Mouse (Mus musculus) frontal cortex, postnatal 36 days (tissue): ENCODE data around the gene Baz2a.
"Not testable (repeated sequence)": the region's sequence is repeated elsewhere in the genome, so short reads cannot be mapped to it uniquely, and the experiment has no call there.

Experiments used
- DNase-seq, 2 experiments: peaks; one replicate each; pipeline ENCODE4 v3.0.0; 2022; ENCODE audit warnings: low spot score in 2 of 2

Baz2a gene

DNA sequence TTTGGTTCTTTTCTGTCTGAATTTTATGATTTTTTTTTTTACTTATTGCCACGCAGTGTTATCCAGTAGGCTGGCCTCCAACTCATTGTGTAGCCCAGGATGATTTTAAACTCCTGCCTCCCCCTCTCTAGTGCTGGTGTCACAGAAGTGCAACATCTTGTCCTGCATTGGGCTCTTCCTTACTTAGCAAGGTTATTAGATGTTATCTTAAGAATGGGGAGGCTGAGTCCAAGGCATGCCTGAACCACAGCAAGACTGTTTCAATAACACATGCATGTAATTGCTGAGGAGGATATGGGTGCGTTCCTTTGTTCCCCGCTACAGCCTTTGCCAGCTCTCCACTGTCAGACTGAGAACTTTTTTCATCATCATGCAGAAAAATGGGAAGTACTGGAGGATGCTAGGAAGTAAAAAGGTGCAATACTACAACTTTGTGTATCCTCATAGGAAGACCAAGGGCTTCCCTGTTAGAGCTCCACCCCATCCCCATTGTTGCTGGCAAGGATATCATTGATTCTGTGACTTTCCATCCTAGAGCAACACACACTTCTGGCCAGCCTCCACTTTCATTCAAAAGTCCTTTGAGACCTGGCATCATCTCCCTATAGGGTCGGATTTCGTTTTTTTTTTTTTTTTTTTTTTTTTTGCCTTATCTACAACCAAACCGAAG is 9.4 kb upstream of the Baz2a start:
- DNase-seq, result no peak

DNA sequence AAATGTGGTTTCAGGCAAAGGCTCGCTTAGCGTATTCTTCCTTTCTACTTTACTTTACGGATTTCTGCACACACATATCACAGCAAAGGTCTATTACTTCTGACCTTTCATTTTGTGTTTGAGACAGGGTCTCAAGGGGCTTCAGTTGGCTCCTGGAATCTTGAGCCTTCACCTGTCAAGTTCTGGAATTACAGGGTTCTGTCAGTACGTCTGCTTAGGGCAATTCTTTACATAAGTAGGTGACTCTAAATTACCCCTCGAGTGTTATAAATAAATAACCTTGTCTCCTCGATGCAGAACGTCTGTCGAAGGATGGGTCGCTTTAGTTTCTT is 8.9 kb upstream of the Baz2a start:
- no peak for DNase-seq

DNA sequence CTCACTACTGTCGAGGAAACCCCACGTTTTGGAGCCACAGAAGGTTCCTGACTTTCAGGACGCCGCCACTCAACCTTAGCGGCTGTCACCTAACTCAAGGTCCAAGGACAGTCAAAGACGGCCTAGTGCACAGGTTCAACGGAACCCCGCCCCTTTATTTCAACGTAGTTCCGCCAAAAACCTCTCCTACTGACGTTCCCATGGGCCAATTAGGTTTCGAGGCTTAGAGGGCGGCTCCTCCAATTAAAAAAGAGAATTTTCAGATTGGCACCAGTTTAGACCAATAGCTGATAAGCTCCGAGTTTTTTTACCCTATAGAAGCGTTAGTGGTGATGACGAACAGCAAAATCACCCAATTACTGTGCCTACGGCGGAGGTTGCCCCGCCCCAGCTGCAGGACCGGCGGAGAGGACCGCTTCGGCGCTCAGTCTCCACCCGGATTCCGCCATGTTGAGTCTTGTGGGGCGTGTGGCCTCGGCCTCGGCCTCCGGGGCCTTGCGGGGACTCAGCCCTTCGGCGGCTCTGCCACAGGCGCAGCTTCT is 8.4 kb upstream of the Baz2a start, which contains the start of gene Atp5b:
Gene Atp5b (plus strand): TSS at position 394 of the 542 bp plus-strand sequence.
- peak; percentile 97 to 100 for DNase-seq

DNA sequence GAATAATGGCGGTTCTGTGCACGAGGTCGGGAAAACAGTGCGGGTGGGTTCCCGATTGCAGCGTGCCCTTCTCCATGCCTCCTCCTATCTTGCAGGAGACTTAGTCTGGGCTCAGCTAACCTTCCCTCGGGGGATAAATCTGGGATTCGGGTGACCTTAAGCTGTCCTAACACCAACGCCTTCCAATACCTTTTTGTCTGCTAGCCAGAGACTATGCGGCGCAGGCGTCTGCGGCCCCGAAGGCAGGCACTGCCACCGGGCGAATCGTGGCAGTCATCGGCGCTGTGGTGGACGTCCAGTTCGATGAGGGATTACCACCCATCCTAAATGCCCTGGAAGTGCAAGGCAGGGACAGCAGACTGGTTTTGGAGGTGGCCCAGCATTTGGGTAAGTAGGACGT is 7.7 kb upstream of the Baz2a start:
- DNase-seq, result peak in 1 of 2 experiments; percentile 35

DNA sequence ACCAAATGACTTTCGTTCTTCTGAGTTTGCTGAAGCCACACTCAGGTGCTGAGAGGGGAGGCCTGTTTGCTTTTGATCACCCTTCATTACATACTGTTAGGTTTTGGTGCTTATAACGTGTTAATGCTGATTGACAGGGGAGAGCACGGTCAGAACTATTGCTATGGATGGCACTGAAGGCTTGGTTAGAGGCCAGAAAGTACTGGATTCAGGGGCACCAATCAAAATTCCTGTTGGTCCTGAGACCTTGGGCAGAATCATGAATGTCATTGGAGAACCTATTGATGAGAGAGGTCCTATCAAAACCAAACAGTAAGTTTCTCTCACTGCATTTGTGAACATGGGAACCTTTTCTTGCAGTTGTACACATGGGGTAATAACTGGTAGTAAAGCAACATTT is 7.2 kb upstream of the Baz2a start:
- DNase-seq, result no peak

DNA sequence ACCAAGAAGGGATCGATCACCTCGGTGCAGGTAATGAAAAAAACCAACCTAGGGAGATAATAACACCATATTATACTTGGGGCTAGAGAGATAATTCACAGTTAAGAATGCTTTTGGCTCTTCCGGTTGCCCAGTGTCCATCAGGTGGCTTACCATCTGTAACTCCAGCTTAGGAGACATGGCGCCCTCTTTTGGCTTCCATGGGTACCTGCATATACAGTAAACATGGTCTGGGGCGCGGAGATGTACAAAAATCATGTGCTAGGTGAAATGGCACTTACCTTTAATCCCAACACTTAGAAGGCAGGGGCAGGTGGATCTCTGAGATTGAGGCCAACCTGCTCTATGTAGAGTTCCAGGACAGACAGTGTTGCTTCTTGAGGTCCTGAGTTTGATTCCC is 5.0 kb upstream of the Baz2a start:
- DNase-seq, result peak in 1 of 2 experiments; percentile 31

DNA sequence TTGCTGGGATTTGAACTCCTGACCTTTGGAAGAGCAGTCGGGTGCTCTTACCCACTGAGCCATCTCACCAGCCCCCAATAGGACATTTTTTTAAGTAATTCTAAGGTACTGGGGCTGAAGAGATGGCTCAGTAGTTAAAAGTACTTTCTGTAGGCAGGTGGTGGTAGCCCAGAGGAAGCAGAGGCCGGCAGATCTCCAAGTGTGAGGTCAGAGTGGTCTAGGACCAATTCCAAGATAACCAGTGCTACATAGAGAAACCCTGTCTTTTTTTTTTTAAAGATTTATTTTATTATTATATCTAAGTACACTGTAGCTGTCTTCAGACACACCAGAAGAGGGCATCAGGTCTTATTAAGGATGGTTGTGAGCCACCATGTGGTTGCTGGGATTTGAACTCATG is 4.2 kb upstream of the Baz2a start:
- DNase-seq, result not testable (repeated sequence)

DNA sequence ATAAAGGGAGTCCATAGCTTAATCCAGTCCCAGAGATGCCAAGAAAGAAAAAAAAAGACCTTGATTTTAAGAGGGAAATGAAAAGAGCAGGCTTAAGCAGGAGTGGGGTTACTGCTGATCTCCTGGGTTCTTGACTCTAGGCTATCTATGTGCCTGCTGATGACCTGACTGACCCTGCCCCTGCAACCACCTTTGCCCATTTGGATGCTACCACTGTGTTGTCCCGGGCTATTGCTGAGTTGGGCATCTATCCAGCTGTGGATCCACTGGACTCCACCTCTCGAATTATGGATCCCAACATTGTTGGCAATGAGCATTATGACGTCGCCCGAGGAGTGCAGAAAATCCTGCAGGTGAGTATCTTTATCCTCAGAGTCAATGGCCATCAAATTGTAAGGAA is 3.2 kb upstream of the Baz2a start:
- no peak for DNase-seq

DNA sequence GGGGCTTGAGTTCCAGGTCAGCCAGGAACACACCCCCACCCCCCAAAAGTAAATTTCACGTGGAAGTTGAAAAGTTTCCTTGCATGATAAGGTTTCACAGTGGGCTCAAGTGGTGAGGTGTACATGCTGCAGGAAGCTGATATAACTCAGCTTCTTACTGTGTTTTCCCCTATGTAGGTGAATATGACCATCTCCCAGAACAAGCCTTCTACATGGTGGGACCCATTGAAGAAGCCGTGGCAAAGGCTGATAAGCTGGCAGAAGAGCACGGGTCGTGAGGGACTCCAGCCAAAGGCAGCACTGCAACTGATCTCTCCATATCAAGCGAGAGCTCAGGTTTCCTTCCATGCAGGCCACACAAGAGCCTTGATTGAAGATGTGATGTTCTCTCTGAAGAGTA is 1.5 kb upstream of the Baz2a start:
- no peak for DNase-seq

DNA sequence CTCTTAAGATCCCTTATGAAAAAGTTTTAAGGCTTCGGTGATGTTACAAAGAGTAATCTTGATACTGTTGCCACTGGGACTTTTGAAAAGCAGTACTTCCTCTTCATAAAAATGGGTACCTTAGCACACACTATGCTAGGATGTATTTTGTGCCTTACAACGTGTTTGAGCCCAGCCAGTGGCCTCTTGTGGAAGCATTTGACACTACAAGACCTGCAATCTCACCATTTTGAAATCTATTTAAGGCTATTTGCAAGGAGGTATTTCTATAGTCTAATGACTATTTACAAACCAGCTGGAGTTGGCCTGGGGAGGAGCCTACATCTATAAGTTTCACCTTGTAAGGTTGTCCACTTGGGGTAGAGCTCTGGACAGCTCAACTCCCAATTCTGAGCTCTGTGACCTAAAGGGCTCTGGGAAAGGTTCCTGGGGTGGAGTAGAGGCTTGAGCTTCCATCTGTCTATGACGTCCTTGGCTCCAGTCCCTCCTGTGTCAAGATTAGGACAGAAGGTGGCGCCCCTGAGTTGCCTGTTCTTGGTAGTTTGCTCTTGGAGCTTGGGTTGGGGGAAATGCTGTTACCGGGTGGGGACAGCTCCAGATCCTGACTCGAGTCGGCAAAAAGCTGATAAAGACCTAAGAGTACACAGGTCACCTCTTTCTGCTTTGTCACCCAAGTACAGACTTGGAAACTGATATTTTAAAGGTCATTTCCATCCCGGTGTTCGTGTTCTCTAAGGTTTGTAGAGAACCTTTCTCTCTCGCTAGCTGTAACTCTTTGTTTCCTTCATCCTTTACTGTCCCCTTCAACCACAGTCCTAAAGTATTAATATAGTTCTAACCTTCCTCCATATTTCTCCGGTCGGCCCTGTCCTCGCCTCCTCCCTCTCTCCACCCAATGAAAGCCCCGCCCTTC is 470 bp upstream of the Baz2a start:
- peak; percentile 83 to 92 for DNase-seq

DNA sequence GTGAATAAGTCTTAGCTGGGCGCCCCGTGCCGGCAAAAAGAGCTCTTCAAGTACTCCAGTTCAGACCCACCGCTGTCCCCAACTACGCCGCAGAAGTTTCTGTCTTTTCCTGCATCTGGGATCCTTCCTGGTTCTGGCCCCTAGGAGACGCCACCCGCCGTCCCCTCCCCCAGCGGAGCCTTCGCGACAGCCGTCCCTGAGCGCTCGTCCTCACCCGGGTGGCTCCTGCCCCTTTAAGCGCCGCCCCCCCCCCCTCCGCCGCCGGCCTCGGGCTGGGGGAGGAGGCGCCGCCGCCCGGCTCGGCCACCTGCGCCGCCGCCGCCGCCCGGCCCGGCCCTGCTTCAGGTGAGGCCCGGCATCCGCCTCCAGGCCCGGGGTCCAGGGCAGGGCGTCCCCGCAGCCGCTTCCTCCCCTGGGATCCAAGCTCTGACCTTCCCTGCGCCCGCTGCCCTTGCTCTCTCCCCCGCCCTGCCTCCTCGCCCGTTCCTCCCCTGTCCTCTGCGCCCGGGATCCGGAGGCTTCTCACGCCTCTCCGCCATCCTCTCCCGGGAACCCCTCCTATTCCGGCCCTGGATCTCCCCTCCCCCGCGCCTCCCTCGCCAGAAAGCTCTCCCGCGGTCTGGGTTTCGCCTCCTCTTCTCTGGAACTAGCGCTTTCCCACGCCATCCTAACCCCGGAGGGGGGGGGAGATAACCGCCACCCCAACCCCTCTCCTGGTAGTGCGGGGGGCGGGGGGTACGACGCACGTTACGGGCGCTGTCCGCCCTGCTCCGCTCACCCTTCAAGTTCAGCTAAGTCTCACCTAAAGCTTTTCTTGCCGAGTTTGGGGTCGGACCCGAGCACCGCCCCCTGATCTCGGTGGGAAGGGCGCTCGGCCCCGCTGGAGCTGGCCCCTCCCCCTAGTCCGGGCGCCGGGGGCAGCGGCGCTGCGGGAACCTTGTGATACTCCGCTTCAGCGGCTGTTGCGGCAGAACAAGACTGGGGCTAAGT is 1.4 kb downstream of the Baz2a start:
- peak; percentile 70 to 72 for DNase-seq

DNA sequence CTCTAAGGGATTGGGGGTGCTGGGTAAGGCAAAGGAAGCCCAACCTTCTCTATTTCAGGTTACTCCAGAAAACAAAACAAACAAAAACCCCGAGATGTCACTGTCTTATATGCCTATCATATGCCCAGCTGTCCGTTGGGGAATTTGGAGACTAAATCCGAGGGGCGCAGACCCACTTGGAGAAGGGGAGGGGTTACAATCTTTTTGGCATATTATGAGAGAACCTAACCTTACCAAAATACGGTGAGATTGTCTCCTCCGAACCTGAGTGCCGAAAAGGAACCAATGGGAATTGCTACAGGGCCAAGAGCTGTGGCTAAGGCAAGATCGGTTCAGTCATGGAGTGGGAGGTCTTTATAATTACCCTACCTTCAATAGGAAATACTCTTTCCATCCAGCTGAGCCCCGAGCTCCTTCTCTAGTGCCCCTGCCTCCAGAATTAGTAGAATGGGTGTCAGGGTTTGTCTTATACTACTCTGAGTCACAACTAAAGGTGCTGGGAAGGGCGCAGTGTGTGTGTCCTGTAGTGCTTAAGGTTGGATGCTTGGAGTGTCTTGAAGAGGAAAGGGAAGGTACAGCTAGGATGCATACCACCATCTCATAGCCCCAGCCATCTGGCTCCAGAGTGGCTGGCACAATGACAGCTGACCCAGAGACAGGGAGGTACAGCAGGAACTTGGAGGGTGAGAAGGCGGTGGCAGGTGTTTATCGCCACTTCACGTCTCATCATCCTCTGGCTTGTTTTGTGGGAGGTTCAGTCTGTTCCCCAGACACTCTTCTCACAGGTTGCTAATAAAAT is 2.3 kb downstream of the Baz2a start:
- DNase-seq, result no peak

DNA sequence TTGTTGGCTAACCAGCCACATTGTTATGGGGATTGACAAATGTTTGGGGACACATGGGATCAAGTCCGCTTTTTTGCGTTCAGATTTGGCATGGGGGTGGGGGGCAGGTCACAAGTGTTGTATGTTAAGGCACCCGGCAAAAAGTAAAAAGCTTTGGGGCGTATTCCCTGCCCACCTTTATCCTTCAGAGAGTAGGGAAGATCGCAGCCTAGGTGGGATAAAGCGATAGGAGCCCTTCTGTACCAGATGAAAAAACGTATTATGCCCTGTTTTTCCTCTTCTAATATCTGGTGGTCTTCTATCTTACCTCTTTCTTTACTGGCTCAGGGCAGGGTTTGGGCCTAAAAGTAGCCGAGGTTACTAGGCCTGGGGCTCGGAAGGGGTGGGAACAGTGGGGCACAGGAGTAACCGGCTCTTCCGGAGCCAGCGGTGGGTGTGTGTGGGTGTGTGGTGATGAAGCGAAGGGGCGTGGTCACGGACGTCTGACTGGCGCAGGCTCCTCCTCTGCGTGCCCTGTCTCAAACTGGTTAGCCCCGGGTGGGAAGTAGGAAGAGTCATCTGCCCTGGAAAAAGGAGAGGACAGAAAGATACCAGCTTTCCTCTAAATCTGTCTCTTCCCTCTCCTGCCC is 3.1 kb downstream of the Baz2a start:
- DNase-seq, result peak; percentile 52 to 70

DNA sequence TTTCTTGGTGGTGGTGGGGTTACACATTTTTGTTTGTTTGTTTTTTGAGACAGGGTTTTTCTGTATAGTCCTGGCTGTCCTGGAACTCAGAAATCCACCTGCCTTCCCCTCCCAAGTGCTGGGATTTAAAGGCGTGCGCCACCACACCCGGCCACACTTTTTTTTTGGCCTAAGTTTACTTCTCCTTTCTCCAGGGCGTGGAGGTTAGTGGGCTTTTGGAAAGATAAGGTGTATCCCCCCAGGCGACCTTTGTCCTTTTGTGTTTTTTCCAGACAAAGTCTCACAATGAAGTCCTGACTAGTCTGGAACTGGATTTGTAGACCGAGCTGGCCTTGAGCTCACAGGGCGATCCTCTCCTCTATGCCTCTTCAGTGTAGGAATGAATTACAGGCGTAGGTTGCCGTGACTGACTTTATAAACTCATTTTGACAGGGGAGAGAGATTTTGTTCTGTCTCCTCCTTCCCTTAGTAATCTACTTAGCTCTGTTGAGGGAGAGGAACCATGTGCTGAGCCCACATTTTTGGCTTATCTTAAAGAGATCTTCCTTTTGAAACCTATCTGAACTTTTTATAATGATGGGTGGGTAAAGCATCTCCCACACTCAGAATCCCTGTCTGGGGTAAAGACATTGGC is 3.7 kb downstream of the Baz2a start:
- no peak for DNase-seq

DNA sequence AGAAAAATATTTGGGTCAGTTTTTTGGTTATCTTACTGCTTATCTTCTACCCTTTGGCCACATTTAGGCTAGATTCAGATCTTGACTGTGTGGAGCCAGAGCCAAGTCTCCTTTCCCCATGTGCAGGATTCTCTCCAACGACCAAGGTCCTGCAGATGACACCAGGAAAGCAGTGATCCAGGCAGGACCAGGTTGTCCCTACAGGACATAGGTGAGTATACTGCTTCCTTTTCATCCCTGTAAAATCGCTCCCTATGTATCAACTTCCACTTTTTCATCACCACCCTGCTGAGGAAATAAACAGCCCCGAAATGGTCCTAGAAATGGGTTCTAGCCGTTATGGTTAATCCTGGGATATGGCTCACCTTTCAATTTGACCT is 4.9 kb downstream of the Baz2a start:
- DNase-seq, result no peak

DNA sequence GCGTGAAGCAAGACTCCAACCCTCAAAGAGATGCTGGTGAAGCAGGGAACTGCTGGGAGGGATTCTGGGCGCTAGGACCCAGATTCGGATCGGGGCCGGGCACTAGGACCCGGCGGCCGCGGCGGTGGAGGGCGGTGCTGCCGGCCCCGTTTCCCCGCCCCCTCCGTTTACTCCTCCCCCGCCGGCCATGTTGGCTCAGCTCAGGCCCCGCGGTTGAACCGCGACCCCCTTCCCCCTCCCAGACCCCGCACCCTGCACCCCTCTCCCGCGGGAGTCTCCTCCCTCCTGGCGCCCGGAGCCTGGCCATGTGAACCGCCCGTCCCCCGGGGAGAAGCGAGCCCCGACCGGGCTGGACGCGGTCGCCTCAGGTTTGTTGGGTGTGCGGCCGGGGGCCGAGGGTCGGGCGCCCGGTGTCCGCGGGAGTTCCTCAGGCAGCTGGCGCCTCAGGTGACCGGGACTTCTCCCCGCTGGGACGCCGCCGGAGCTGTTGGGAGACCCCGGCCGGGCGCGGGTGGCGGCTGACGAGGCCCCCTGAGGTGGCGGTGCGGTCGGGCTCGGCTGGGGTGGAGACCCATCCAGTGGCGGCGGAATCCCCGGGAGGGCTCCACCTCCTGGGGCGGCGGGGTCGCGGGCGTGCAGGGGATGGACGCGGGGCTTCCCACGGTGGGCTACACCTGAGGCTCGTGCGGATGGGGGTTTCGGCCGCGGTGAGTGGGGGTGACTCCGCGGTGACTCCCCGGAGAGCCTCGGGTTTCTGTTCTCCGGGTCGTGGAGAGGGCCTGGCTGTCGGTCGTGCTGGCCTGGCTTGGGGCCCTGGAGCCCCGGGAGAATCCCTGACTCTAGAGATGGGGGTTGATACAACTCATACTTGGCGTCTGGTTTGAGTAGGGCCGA is 5.6 kb downstream of the Baz2a start:
- DNase-seq, result peak; percentile 83 to 85

DNA sequence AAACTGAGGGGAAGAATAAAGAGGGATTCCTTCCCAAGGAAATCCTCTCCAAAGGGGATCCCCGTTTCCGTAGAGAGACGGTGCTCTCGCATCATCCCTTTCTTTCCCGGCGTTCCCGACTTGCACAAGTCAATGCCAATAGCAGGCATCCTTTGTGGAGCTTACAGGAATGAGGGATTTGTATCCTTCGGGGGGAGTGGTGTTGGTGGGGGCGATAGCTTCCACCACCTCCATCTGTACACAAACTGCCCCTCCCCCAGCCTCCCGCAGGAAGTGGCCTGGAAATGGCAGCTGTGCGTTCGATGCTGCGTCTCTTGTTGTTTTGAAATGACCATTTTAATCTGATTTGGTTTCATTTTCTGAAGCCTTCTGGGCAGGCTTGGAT is 6.2 kb downstream of the Baz2a start:
- DNase-seq, result peak; percentile 28 to 50

DNA sequence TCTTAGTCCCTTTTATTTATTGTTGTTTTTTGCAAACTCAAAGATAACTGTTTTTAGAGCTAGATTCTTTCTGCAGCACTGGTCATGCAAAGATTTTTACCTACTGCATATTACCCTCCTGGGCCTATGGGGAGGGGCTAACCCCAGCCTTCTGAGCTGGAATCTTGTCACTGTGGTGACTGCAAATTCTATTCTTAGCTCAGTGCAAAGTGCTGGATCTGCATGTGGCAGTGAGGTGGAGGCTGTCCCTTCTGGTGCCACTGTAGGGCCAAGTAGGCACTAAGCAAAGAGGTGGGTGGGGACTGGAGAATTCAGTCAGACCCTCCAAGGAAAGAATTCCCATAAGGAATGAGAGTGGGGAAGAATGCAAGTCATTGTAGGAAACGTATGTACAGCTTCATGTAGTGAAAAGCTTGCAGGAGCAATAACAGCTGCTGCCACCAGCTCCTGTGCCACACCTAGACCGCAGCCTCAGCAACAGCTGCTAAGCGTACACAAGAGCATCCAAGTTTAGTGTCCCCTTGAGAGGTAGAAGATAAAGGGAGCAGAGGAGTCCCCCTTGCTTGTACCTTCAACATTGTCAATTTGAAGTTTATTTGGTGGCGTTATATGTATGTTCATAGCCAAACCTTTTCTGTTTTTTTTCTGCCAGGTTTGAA is 18.9 kb downstream of the Baz2a start:
- peak in 1 of 2 experiments; percentile 19 for DNase-seq
